Mouse (Mus musculus): ENCODE results near the gene Srebf2. TPM values are rescaled to one million over a fixed set of nuclear protein-coding genes. Genes with fewer than 3 reads are reported as not detected.

Gene Srebf2
- 109 and 175 TPM in 2 replicates for polyA plus RNA-seq (2015; fragmentation: Nextera tagmentation; extraction: Ambion mirVana)

GRCm38 (mm10) chr15:82146770-82147610 is at the start of gene Srebf2:
TSS of gene Srebf2 (plus strand) at chr15:82147181.

GRCm38 (mm10) chr15:82127426-82128374 is 19.3 kb upstream of the Srebf2 start, which contains the start of gene Ccdc134:
TSS of gene Ccdc134 (plus strand) at chr15:82127922.

GRCm38 (mm10) chr15:82212752-82213063 is 65.7 kb downstream of the Srebf2 start, which contains the start of gene Shisa8:
TSS of gene Shisa8 (minus strand) at chr15:82212815.

GRCm38 (mm10) chr15:82223657-82224601 is 76.9 kb downstream of the Srebf2 start, which contains the start of gene Tnfrsf13c:
TSS of gene Tnfrsf13c (minus strand) at chr15:82224369.

GRCm38 (mm10) chr15:82244115-82244804 is 97.3 kb downstream of the Srebf2 start, which contains the start of gene Cenpm:
TSS of gene Cenpm (minus strand) at chr15:82244748.

GRCm38 (mm10) chr15:82252097-82252496 is 105.1 kb downstream of the Srebf2 start, which contains the start of gene 1500009C09Rik:
TSS of gene 1500009C09Rik (plus strand) at chr15:82252397.

MicroRNA genes within 50 kb of the gene (microRNA counts, 519-probe panel; counts per million panel counts)
- microRNA mmu-miR-33: 2,899 counts per million, percentile 42 among the panel's probes with 10 or more counts

Small RNA genes within 50 kb of the gene (microRNA-seq; reads per million reads assigned to microRNA genes)
- 106 reads per million, percentile 48 among the genes with 10 or more reads in this experiment for gene Mir33

Other genes with a start within 250 kb of the Srebf2 start
- gene Polr3h, start 220.9 kb upstream of the Srebf2 start, polyA plus RNA-seq (2015; fragmentation: Nextera tagmentation; extraction: Ambion mirVana): 50.2 and 53.4 TPM in 2 replicates
- 33.4 and 35.6 TPM in 2 replicates for gene Csdc2, start 210.4 kb upstream of the Srebf2 start, polyA plus RNA-seq (2015; fragmentation: Nextera tagmentation; extraction: Ambion mirVana)
- gene Pmm1, start 186.3 kb upstream of the Srebf2 start, polyA plus RNA-seq (2015; fragmentation: Nextera tagmentation; extraction: Ambion mirVana): 33.4 and 34.9 TPM in 2 replicates
- not detected in 2 replicates for gene 1700029P11Rik, start 166.6 kb upstream of the Srebf2 start, polyA plus RNA-seq (2015; fragmentation: Nextera tagmentation; extraction: Ambion mirVana)
- 31.5 and 34.8 TPM in 2 replicates for gene Xrcc6, start 159.3 kb upstream of the Srebf2 start, polyA plus RNA-seq (2015; fragmentation: Nextera tagmentation; extraction: Ambion mirVana)
- gene Desi1, start 113.3 kb upstream of the Srebf2 start, polyA plus RNA-seq (2015; fragmentation: Nextera tagmentation; extraction: Ambion mirVana): 15.0 and 17.9 TPM in 2 replicates
- 127 and 135 TPM in 2 replicates for gene Snu13, start 99.6 kb upstream of the Srebf2 start, polyA plus RNA-seq (2015; fragmentation: Nextera tagmentation; extraction: Ambion mirVana)
- gene 4930407I10Rik, start 88.0 kb upstream of the Srebf2 start, polyA plus RNA-seq (2015; fragmentation: Nextera tagmentation; extraction: Ambion mirVana): not detected in 2 replicates
- gene Mei1, start 77.2 kb upstream of the Srebf2 start, polyA plus RNA-seq (2015; fragmentation: Nextera tagmentation; extraction: Ambion mirVana): 0.31 and 0.35 TPM in 2 replicates
- 10.0 and 11.2 TPM in 2 replicates for gene Ccdc134, start 19.3 kb upstream of the Srebf2 start, polyA plus RNA-seq (2015; fragmentation: Nextera tagmentation; extraction: Ambion mirVana)
- gene Shisa8, start 65.6 kb downstream of the Srebf2 start, polyA plus RNA-seq (2015; fragmentation: Nextera tagmentation; extraction: Ambion mirVana): 0.10 TPM in 1 of 2 replicates, not detected in the other
- not detected in 2 replicates for gene Tnfrsf13c, start 77.2 kb downstream of the Srebf2 start, polyA plus RNA-seq (2015; fragmentation: Nextera tagmentation; extraction: Ambion mirVana)
- 17.1 and 26.2 TPM in 2 replicates for gene Cenpm, start 97.6 kb downstream of the Srebf2 start, polyA plus RNA-seq (2015; fragmentation: Nextera tagmentation; extraction: Ambion mirVana)
- gene 1500009C09Rik, start 105.2 kb downstream of the Srebf2 start, polyA plus RNA-seq (2015; fragmentation: Nextera tagmentation; extraction: Ambion mirVana): not detected in 2 replicates
- gene Sept3, start 127.7 kb downstream of the Srebf2 start, polyA plus RNA-seq (2015; fragmentation: Nextera tagmentation; extraction: Ambion mirVana): 0.48 and 0.78 TPM in 2 replicates
- gene Wbp2nl, start 151.8 kb downstream of the Srebf2 start, polyA plus RNA-seq (2015; fragmentation: Nextera tagmentation; extraction: Ambion mirVana): 0.15 and 0.17 TPM in 2 replicates
- gene Naga, start 191.7 kb downstream of the Srebf2 start, polyA plus RNA-seq (2015; fragmentation: Nextera tagmentation; extraction: Ambion mirVana): 44.2 and 45.4 TPM in 2 replicates
- 10.8 and 11.1 TPM in 2 replicates for gene Pheta2, start 191.8 kb downstream of the Srebf2 start, polyA plus RNA-seq (2015; fragmentation: Nextera tagmentation; extraction: Ambion mirVana)
- gene Smdt1, start 191.8 kb downstream of the Srebf2 start, polyA plus RNA-seq (2015; fragmentation: Nextera tagmentation; extraction: Ambion mirVana): 237 and 251 TPM in 2 replicates
- gene Ndufa6, start 207.1 kb downstream of the Srebf2 start, polyA plus RNA-seq (2015; fragmentation: Nextera tagmentation; extraction: Ambion mirVana): 504 and 545 TPM in 2 replicates
- 8.6 and 12.0 TPM in 2 replicates for gene Cyp2d22, start 233.1 kb downstream of the Srebf2 start, polyA plus RNA-seq (2015; fragmentation: Nextera tagmentation; extraction: Ambion mirVana)
- gene Cyp2d11, start 246.8 kb downstream of the Srebf2 start, polyA plus RNA-seq (2015; fragmentation: Nextera tagmentation; extraction: Ambion mirVana): not detected in 2 replicates